Mouse (Mus musculus) central nervous system, embryonic 14 days (tissue): ENCODE data around the gene Syt5. TPM values are rescaled to one million over a fixed set of nuclear protein-coding genes. Genes with fewer than 3 reads are reported as not detected.

Source experiments
- polyA plus RNA-seq: library from polyadenylated mRNA; depleted of rRNA; stranded (reverse); fragments of >200 nt; gene quantifications from 2 replicates; pipeline ENCODE4 v1.2.3, GENCODE M21; 2012; rRNA removed

Gene Syt5
- polyA plus RNA-seq = 74.4 and 85.2 TPM in 2 replicates

DNA sequence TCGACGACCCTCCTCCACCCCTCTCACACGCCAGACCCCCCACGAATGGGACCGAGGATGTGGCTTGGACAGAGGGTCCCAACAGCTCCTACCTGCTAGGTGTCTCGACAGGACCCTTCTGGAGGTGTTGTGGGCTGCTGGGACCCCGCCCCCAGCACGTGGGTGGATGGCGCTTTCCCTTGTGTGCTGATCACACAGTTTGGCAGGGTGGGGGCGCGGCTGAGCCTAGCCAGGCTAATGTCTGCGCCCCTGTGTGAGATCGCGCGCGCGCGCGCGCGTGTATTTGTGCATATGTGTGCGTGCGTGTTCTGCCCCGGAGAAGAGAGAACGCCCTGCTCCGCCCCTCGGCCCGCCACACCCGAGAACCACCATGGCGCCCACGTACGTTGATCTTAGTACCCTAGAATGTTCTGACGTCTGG is at the start of gene Syt5:
Gene Syt5, minus strand, starts transcription at position 321 of the 421 bp plus-strand sequence.

DNA sequence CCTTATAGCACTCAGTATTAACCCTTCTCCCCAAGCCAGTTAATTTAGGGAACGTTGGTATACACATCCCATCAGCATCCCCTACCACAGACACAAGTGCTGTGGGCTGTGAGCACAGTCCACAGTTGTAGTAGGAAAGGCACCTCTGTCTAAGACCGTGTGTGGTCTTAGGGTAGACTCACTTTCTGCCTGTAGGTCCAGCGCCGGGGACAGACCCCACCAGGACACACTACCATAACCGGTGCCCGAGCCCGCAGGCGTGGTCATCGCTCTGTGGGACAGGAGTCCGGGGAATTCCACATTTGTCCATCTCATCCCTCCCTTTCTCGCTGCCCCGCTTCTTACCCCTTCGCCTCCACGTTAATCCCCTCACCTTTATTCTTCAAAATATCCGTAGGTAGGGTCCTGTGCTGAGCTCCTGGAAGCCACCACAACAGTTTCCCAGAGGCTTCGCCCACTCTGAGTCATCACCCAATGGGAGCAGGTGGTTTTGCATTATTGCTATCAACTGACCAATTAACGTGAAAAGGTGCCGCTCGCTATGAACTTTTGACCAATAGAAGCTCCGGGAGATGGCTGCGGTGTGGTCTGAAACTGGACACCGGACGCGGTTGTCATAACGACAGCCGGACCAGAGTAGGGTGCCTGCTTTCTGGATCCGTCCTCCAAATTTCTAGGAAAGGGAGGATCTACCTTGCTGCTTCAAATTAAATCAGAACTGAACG is 15.2 kb downstream of the Syt5 start, which contains the start of gene Dnaaf3:
Gene Dnaaf3, minus strand, starts transcription at position 449 of the 725 bp plus-strand sequence.

DNA sequence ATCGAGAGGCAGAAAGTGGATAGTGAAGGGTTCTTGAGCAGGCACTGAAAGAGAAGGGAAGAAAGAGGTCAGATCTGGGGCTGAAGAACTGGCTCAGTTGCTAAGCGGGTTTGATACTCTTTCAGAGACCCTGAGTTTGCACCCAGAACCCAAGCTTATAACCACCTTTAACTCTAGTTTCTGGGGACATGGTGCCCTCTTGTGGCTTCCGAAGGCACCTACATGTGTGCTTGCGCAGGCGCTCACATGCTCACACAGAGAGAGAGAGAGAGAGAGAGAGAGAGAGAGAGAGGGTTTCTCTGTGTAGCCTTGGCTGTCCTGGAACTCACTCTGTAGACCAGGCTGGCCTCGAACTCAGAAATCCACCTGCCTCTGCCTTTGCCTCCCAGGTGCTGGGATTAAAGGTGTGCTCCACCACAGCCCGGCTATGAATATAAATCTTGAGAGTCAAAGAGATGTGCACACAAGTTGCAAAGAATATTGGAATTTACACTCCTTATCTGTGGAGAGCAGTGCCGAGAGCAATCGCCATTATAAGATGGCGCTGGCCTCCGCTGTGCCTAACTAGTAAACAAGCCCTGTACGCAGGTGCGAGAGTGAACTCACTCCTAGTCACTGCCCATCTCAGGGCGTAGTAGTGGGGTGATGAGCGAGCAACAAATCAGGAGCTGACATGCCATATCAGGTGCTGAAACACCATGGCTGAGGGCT is 23.0 kb downstream of the Syt5 start, which contains the start of gene Tnni3:
Gene Tnni3, minus strand, starts transcription at position 18 of the 711 bp plus-strand sequence.

DNA sequence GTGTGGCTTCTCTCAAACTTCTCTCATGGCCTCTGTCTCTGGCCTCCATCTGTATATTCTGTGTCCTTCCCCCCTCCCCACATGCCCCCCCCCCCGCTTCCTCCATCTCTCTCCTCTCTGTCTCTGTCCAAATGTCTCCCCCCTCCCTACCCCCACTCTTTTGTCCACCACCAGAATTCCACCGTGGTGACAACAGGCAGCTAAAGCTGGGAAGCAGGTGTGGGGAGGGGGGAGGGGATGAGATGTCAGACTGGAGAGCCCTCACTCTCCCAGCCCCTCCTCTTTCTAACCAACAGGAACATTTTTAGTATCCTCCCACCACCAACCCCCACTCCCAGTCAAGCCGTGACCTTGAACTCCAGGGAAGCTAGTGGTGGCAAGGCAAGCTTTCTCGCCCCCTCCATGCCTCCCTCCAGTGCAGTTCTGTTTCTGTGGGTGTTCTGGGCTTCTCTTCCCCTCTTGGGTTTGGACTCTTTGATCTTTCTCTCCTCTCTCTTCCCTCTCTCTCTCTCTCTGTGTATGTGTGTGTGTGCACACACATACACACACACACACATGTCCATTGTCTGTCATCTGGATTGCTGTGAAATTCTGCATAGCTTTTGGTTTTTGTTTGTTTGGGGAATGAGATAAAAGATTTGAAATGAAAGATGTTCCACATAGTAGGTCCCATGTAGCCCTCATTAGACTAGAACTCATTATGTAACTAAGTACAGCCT is 30.9 kb downstream of the Syt5 start, which contains the start of gene Tnnt1:
Gene Tnnt1, minus strand, starts transcription at position 51 of the 719 bp plus-strand sequence.

GRCm38 (mm10) chr7:4501558-4502397 is 45.6 kb downstream of the Syt5 start, which contains the start of gene Ppp1r12c:
Ppp1r12c (minus strand) TSS chr7:4501680.

Other genes starting within 250 kb of the Syt5 start
- gene Ncr1, start 209.8 kb downstream of the Syt5 start, polyA plus RNA-seq = not detected in 2 replicates
- 0.03 and 0.07 TPM in 2 replicates for gene Gp6, start 149.8 kb downstream of the Syt5 start, polyA plus RNA-seq
- gene Rdh13, start 101.9 kb downstream of the Syt5 start, polyA plus RNA-seq = 31.2 and 34.3 TPM in 2 replicates
- 3.0 and 5.5 TPM in 2 replicates for gene Eps8l1, start 86.9 kb downstream of the Syt5 start, polyA plus RNA-seq
- gene Ppp1r12c, start 45.9 kb downstream of the Syt5 start, polyA plus RNA-seq = 97.6 and 105 TPM in 2 replicates
- 3.6 and 45.1 TPM in 2 replicates for gene Tnnt1, start 31.2 kb downstream of the Syt5 start, polyA plus RNA-seq
- gene Tnni3, start 23.3 kb downstream of the Syt5 start, polyA plus RNA-seq = 6.4 and 7.6 TPM in 2 replicates
- 6.0 and 6.2 TPM in 2 replicates for gene Dnaaf3, start 15.1 kb downstream of the Syt5 start, polyA plus RNA-seq
- 0.98 and 1.2 TPM in 2 replicates for gene Ptprh, start 56.5 kb upstream of the Syt5 start, polyA plus RNA-seq
- 59.1 and 59.5 TPM in 2 replicates for gene Tmem86b, start 83.9 kb upstream of the Syt5 start, polyA plus RNA-seq
- gene Ppp6r1, start 111.5 kb upstream of the Syt5 start, polyA plus RNA-seq = 110 and 116 TPM in 2 replicates
- 75.4 and 76.6 TPM in 2 replicates for gene Hspbp1, start 137.5 kb upstream of the Syt5 start, polyA plus RNA-seq
- gene Brsk1, start 143.1 kb upstream of the Syt5 start, polyA plus RNA-seq = 107 and 116 TPM in 2 replicates
- gene Tmem150b, start 177.7 kb upstream of the Syt5 start, polyA plus RNA-seq = 0.05 and 0.06 TPM in 2 replicates
- 175 and 185 TPM in 2 replicates for gene Kmt5c, start 192.6 kb upstream of the Syt5 start, polyA plus RNA-seq
- gene Cox6b2, start 205.6 kb upstream of the Syt5 start, polyA plus RNA-seq = 37.5 and 49.7 TPM in 2 replicates
- gene Fam71e2, start 223.8 kb upstream of the Syt5 start, polyA plus RNA-seq = not detected in 2 replicates
- 0.34 and 0.39 TPM in 2 replicates for gene Il11, start 235.3 kb upstream of the Syt5 start, polyA plus RNA-seq
- not detected in 2 replicates for gene Tmem190, start 235.4 kb upstream of the Syt5 start, polyA plus RNA-seq
- gene Tmem238, start 242.1 kb upstream of the Syt5 start, polyA plus RNA-seq = 3.9 and 5.6 TPM in 2 replicates
- gene Rpl28, start 245.3 kb upstream of the Syt5 start, polyA plus RNA-seq = 362 and 481 TPM in 2 replicates